Mouse (Mus musculus) C2C12 (cell line): ENCODE measurements at regions not wholly inside any gene's neighbourhood (a gene's known extent, or its start where the extent isn't known, plus 50 kb on each side); places are given as distances from the start of the nearest gene placed in this dataset.

Experiments
- H3K27me3 ChIP-seq: one replicate; pipeline ENCODE4 v1.6.1; 2011; ENCODE audit not compliant: control insufficient read depth, insufficient read depth, insufficient read length
- H3K36me3 ChIP-seq: one replicate; pipeline ENCODE4 v1.6.1; 2011; ENCODE audit not compliant: control insufficient read depth, insufficient read depth
- H3K4me3 ChIP-seq: one replicate; pipeline ENCODE4 v1.5.1; 2011; ENCODE audit warnings: mild to moderate bottlenecking, control low read depth; ENCODE audit not compliant: poor library complexity, insufficient read depth, severe bottlenecking
- H3K79me2 ChIP-seq: one replicate; pipeline ENCODE4 v1.6.1; 2011; ENCODE audit not compliant: control insufficient read depth, insufficient read depth
- H3K79me3 ChIP-seq: one replicate; pipeline ENCODE4 v1.6.1; 2011; ENCODE audit warnings: low read depth, control low read depth
- H3ac ChIP-seq: one replicate; pipeline ENCODE3; 2011; ENCODE audit warnings: low read depth; ENCODE audit not compliant: control insufficient read depth, insufficient read length
- CEBPB ChIP-seq: IDR thresholded peaks from one replicate; pipeline ENCODE4 v1.6.1; 2011; ENCODE audit warnings: low read depth, mild to moderate bottlenecking, control low read depth, moderate library complexity
- CTCF ChIP-seq: IDR thresholded peaks from one replicate; pipeline ENCODE4 v1.5.1; 2011; ENCODE audit not compliant: control insufficient read depth, insufficient read depth, insufficient read length
- FOSL1 ChIP-seq: IDR thresholded peaks from one replicate; pipeline ENCODE4 v1.8.0; 2011; ENCODE audit warnings: mild to moderate bottlenecking, low read length; ENCODE audit not compliant: poor library complexity, insufficient read depth, severe bottlenecking
- MAX ChIP-seq: IDR thresholded peaks from one replicate; pipeline ENCODE4 v1.6.1; 2011; ENCODE audit warnings: mild to moderate bottlenecking, control low read depth
- MYOD1 ChIP-seq: IDR thresholded peaks from one replicate; pipeline ENCODE4 v1.6.1; 2011; ENCODE audit warnings: low read depth; ENCODE audit not compliant: control insufficient read depth, insufficient read length
- MYOG ChIP-seq: IDR thresholded peaks from one replicate; pipeline ENCODE4 v1.6.1; 2011; ENCODE audit not compliant: control insufficient read depth, insufficient read length; ENCODE audit errors: extremely low read depth
- USF1 ChIP-seq: IDR thresholded peaks from one replicate; pipeline ENCODE4 v1.6.1; 2011; ENCODE audit warnings: low read depth, mild to moderate bottlenecking, control low read depth, moderate library complexity

GRCm38 (mm10) chr1:125237595-125237988 is 197.9 kb downstream of the Actr3 start:
- no peaks in the 10 kb centered on the region for H3K36me3 ChIP-seq
- TF ChIP-seq MYOD1 (no peak), CEBPB (peak; percentile 73), MYOG (no peak)
- H3K79me3 ChIP-seq: no peaks in the 10 kb centered on the region
- no peaks in the 10 kb centered on the region for H3K79me2 ChIP-seq
- no peaks in the 10 kb centered on the region for H3K27me3 ChIP-seq
- no peak overlapping the region for H3K4me3 ChIP-seq
- H3ac ChIP-seq: no peak overlapping the region

GRCm38 (mm10) chr1:125236948-125237594 is 198.5 kb downstream of the Actr3 start:
- H3ac ChIP-seq: no peak overlapping the region
- no peaks in the 10 kb centered on the region for H3K27me3 ChIP-seq
- no peak for TF ChIP-seq MYOD1
- TF ChIP-seq MYOG: no peak
- H3K36me3 ChIP-seq: no peaks in the 10 kb centered on the region
- no peaks in the 10 kb centered on the region for H3K79me3 ChIP-seq
- H3K79me2 ChIP-seq: no peaks in the 10 kb centered on the region
- H3K4me3 ChIP-seq: no peak overlapping the region

- H3K79me2 ChIP-seq: no peaks in the 10 kb centered on the region
- TF ChIP-seq MYOG: no peak
- TF ChIP-seq CEBPB: no peak
- no peak for TF ChIP-seq CTCF
- no peak for TF ChIP-seq MAX
- no peak for TF ChIP-seq USF1
- no peak for TF ChIP-seq MYOD1
- no peak for TF ChIP-seq FOSL1
- no peak overlapping the region for H3ac ChIP-seq
- H3K36me3 ChIP-seq: no peaks in the 10 kb centered on the region
- H3K79me3 ChIP-seq: no peaks in the 10 kb centered on the region
- no peak overlapping the region for H3K4me3 ChIP-seq
- H3K27me3 ChIP-seq: no peaks in the 10 kb centered on the region
These were observed 200.8 kb downstream of the Actr3 start for GRCm38 (mm10) chr1:125234747-125235146.

GRCm38 (mm10) chr1:125223370-125223769 is 212.2 kb downstream of the Actr3 start:
- no peak overlapping the region for H3ac ChIP-seq
- no peaks in the 10 kb centered on the region for H3K36me3 ChIP-seq
- no peak overlapping the region for H3K4me3 ChIP-seq
- no peaks in the 10 kb centered on the region for H3K79me2 ChIP-seq
- TF ChIP-seq MYOD1: no peak
- no peak for TF ChIP-seq MAX
- no peak for TF ChIP-seq USF1
- no peak for TF ChIP-seq FOSL1
- no peak for TF ChIP-seq CTCF
- H3K27me3 ChIP-seq: no peaks in the 10 kb centered on the region
- no peaks in the 10 kb centered on the region for H3K79me3 ChIP-seq

- TF ChIP-seq CEBPB (no peak), MYOD1 (no peak), MAX (no peak), FOSL1 (no peak), CTCF (no peak), USF1 (no peak), MYOG (no peak)
These were observed 219.3 kb downstream of the Actr3 start for GRCm38 (mm10) chr1:125216192-125216591.

GRCm38 (mm10) chr1:125187091-125187490 is 248.4 kb downstream of the Actr3 start:
- TF ChIP-seq FOSL1: no peak
- no peak for TF ChIP-seq MYOD1
- TF ChIP-seq MAX: no peak
- TF ChIP-seq CTCF: no peak
- no peak for TF ChIP-seq MYOG
- TF ChIP-seq USF1: no peak
- TF ChIP-seq CEBPB: no peak
- no peak overlapping the region for H3K4me3 ChIP-seq
- H3K36me3 ChIP-seq: no peaks in the 10 kb centered on the region
- no peaks in the 10 kb centered on the region for H3K79me2 ChIP-seq
- no peaks in the 10 kb centered on the region for H3K79me3 ChIP-seq
- no peaks in the 10 kb centered on the region for H3K27me3 ChIP-seq
- no peak overlapping the region for H3ac ChIP-seq

More at GRCm38 (mm10) chr1:125216192-125216591, 219.3 kb downstream of the Actr3 start:
- H3K79me2 ChIP-seq: no peaks in the 10 kb centered on the region
- no peak overlapping the region for H3ac ChIP-seq
- no peaks in the 10 kb centered on the region for H3K36me3 ChIP-seq
- no peaks in the 10 kb centered on the region for H3K27me3 ChIP-seq
- no peaks in the 10 kb centered on the region for H3K79me3 ChIP-seq
- no peak overlapping the region for H3K4me3 ChIP-seq
